Mouse (Mus musculus): ENCODE data around the gene Kcna4.

Gene Kcna4

GRCm38 (mm10) chr2:107289990-107290696 lies at the start of gene Kcna4:
TSS of gene Kcna4 (plus strand) at chr2:107290639.
- no peak for DNase-seq (ENCODE audit: low read depth, low spot score)

GRCm38 (mm10) chr2:107258091-107258490 lies 32.3 kb upstream of the Kcna4 start:
- DNase-seq (ENCODE audit: low read depth, low spot score) = no peak

- DNase-seq (ENCODE audit: low read depth, low spot score) = no peak
Measured at GRCm38 (mm10) chr2:107266251-107266650, 24.2 kb upstream of the Kcna4 start.

GRCm38 (mm10) chr2:107270050-107270449 lies 20.4 kb upstream of the Kcna4 start:
- DNase-seq (ENCODE audit: low read depth, low spot score) = no peak

- DNase-seq (ENCODE audit: low read depth, low spot score) = no peak
Measured at GRCm38 (mm10) chr2:107290697-107291019, 219 bp downstream of the Kcna4 start.

- no peak for DNase-seq (ENCODE audit: low read depth, low spot score)
Measured at GRCm38 (mm10) chr2:107291142-107291541, 703 bp downstream of the Kcna4 start.

- no peak for DNase-seq (ENCODE audit: low read depth, low spot score)
Measured at GRCm38 (mm10) chr2:107294521-107294920, 4.1 kb downstream of the Kcna4 start.

- DNase-seq (ENCODE audit: low read depth, low spot score) = no peak
Measured at GRCm38 (mm10) chr2:107301886-107302285, 11.4 kb downstream of the Kcna4 start.

- no peak for DNase-seq (ENCODE audit: low read depth, low spot score)
Measured at GRCm38 (mm10) chr2:107304707-107305106, 14.3 kb downstream of the Kcna4 start.

GRCm38 (mm10) chr2:107306077-107306476 lies 15.6 kb downstream of the Kcna4 start:
- DNase-seq (ENCODE audit: low read depth, low spot score) = no peak

- no peak for DNase-seq (ENCODE audit: low read depth, low spot score)
Measured at GRCm38 (mm10) chr2:107318636-107319035, 28.2 kb downstream of the Kcna4 start.

- no peak for DNase-seq (ENCODE audit: low read depth, low spot score)
Measured at GRCm38 (mm10) chr2:107321596-107322226, 31.3 kb downstream of the Kcna4 start.

GRCm38 (mm10) chr2:107324090-107324489 lies 33.7 kb downstream of the Kcna4 start:
- no peak for DNase-seq (ENCODE audit: low read depth, low spot score)

GRCm38 (mm10) chr2:107327276-107327675 lies 36.8 kb downstream of the Kcna4 start:
- no peak for DNase-seq (ENCODE audit: low read depth, low spot score)

GRCm38 (mm10) chr2:107341291-107341690 lies 50.9 kb downstream of the Kcna4 start:
- DNase-seq (ENCODE audit: low read depth, low spot score) = no peak

- DNase-seq (ENCODE audit: low read depth, low spot score) = no peak
Measured at GRCm38 (mm10) chr2:107344807-107345206, 54.4 kb downstream of the Kcna4 start.

GRCm38 (mm10) chr2:107345299-107345698 lies 54.9 kb downstream of the Kcna4 start:
- DNase-seq (ENCODE audit: low read depth, low spot score) = no peak
